Mouse (Mus musculus) ES-Bruce4 (cell line): ENCODE results near the gene Hyal4. TPM values are rescaled to one million over a fixed set of nuclear protein-coding genes. Genes with fewer than 3 reads are reported as not detected.

Experiments
- H3K27ac ChIP-seq: 2 replicates; pipeline ENCODE4 v1.5.1; 2012; ENCODE audit warnings: low read length, inconsistent platforms; ENCODE audit not compliant: insufficient read depth
- H3K27me3 ChIP-seq: 2 replicates; pipeline ENCODE4 v1.6.1; 2012; ENCODE audit warnings: mild to moderate bottlenecking, low read length, inconsistent platforms; ENCODE audit not compliant: control insufficient read depth, poor library complexity, insufficient read depth, severe bottlenecking
- H3K36me3 ChIP-seq: 2 replicates; pipeline ENCODE4 v1.6.1; 2012; ENCODE audit warnings: inconsistent platforms, mild to moderate bottlenecking, low read length, moderate library complexity; ENCODE audit not compliant: control insufficient read depth, poor library complexity, insufficient read depth, severe bottlenecking
- H3K4me1 ChIP-seq: one replicate; pipeline ENCODE4 v1.8.1; 2011; ENCODE audit warnings: low read length; ENCODE audit not compliant: control insufficient read depth, insufficient read depth
- H3K4me3 ChIP-seq: 2 replicates; pipeline ENCODE4 v1.5.1; 2011; ENCODE audit warnings: low read depth, mild to moderate bottlenecking, low read length
- H3K9ac ChIP-seq: 2 replicates; pipeline ENCODE4 v1.6.1; 2012; ENCODE audit warnings: low read depth, mild to moderate bottlenecking, inconsistent platforms; ENCODE audit not compliant: poor library complexity, severe bottlenecking
- H3K9me3 ChIP-seq: replicated peaks from 2 replicates; pipeline ENCODE4 v1.6.1; 2012; ENCODE audit warnings: mild to moderate bottlenecking, low read length, inconsistent platforms; ENCODE audit not compliant: control insufficient read depth, poor library complexity, insufficient read depth, severe bottlenecking
- CTCF ChIP-seq: IDR thresholded peaks from one replicate; pipeline ENCODE4 v1.8.1; 2011; ENCODE audit warnings: low read depth, low read length
- EP300 ChIP-seq: IDR thresholded peaks from 2 replicates; pipeline ENCODE4 v1.6.1; 2011; ENCODE audit warnings: low read depth, low read length; ENCODE audit not compliant: insufficient read depth
- POLR2A ChIP-seq: IDR thresholded peaks from one replicate; pipeline ENCODE4 v1.8.1; 2011; ENCODE audit warnings: low read length; ENCODE audit not compliant: insufficient read depth
- polyA plus RNA-seq: library from polyadenylated mRNA; stranded (reverse); fragments of >200 nt; gene quantifications from 2 replicates; pipeline ENCODE4 v1.2.4, GENCODE M21; 2011; ENCODE audit warnings: low read depth; ENCODE audit not compliant: missing spikeins, insufficient read depth, insufficient read length

The Hyal4 gene
- polyA plus RNA-seq, 1 experiment, result not detected

- no peak overlapping the region for H3K9ac ChIP-seq
- H3K27me3 ChIP-seq, result no peaks in the 10 kb centered on the region
- H3K9me3 ChIP-seq, result no peaks in the 10 kb centered on the region
- H3K4me3 ChIP-seq, result no peak overlapping the region
- TF ChIP-seq EP300 (no peak), CTCF (no peak), POLR2A (no peak)
- no peaks in the 10 kb centered on the region for H3K36me3 ChIP-seq
- H3K27ac ChIP-seq, result no peak overlapping the region
- no peaks in the 10 kb centered on the region for H3K4me1 ChIP-seq
Observed at GRCm38 (mm10) chr6:24734565-24734964, 13.6 kb upstream of the Hyal4 start.

GRCm38 (mm10) chr6:24759281-24759680 lies 11.2 kb downstream of the Hyal4 start:
- H3K36me3 ChIP-seq, result no peaks in the 10 kb centered on the region
- no peak overlapping the region for H3K9ac ChIP-seq
- no peaks in the 10 kb centered on the region for H3K4me1 ChIP-seq
- H3K27me3 ChIP-seq, result no peaks in the 10 kb centered on the region
- no peak overlapping the region for H3K4me3 ChIP-seq
- TF ChIP-seq EP300 (no peak), CTCF (no peak), POLR2A (no peak)
- H3K27ac ChIP-seq, result no peak overlapping the region
- peaks cover 6% of the 10 kb centered on the region; the same call in 1 of the 2 replicates for H3K9me3 ChIP-seq

GRCm38 (mm10) chr6:24766261-24766660 lies 18.1 kb downstream of the Hyal4 start:
- Histone ChIP-seq H3K27me3 (no peaks in the 10 kb centered on the region), H3K27ac (no peak overlapping the region), H3K4me1 (no peaks in the 10 kb centered on the region), H3K36me3 (no peaks in the 10 kb centered on the region), H3K9ac (no peak overlapping the region), H3K4me3 (no peak overlapping the region), H3K9me3 (no peaks in the 10 kb centered on the region)
- TF ChIP-seq CTCF (no peak), EP300 (no peak), POLR2A (no peak)

GRCm38 (mm10) chr6:24779182-24779581 lies 31.1 kb downstream of the Hyal4 start:
- no peaks in the 10 kb centered on the region for H3K4me1 ChIP-seq
- TF ChIP-seq EP300 (no peak), POLR2A (no peak), CTCF (no peak)
- no peak overlapping the region for H3K9ac ChIP-seq
- H3K4me3 ChIP-seq, result no peak overlapping the region
- no peaks in the 10 kb centered on the region for H3K36me3 ChIP-seq
- H3K27ac ChIP-seq, result no peak overlapping the region
- H3K9me3 ChIP-seq, result no peaks in the 10 kb centered on the region; the same call in 1 of the 2 replicates
- no peaks in the 10 kb centered on the region; the same call in none of the 2 replicates for H3K27me3 ChIP-seq

- H3K36me3 ChIP-seq, result no peaks in the 10 kb centered on the region
- H3K4me1 ChIP-seq, result no peaks in the 10 kb centered on the region
- no peaks in the 10 kb centered on the region for H3K9me3 ChIP-seq
- H3K27me3 ChIP-seq, result no peaks in the 10 kb centered on the region
- H3K4me3 ChIP-seq, result no peak within 1 kb of the TSS
- H3K9ac ChIP-seq, result no peak within 1 kb of the TSS
- no peak for TF ChIP-seq POLR2A
- TF ChIP-seq CTCF, result no peak
- TF ChIP-seq EP300, result no peak
- no peak within 1 kb of the TSS for H3K27ac ChIP-seq
Observed at GRCm38 (mm10) chr6:24790888-24791287, 42.8 kb downstream of the Hyal4 start, which contains the start of gene Spam1. Gene Spam1 (plus strand): TSS chr6:24791188.

Other genes starting within 250 kb of the Hyal4 start
- 0.33 TPM in 1 of 2 replicates, not detected in the other for gene Iqub, start 233.3 kb upstream of the Hyal4 start, polyA plus RNA-seq
- gene Ndufa5, start 220.3 kb upstream of the Hyal4 start, polyA plus RNA-seq, result 80.6 and 104 TPM in 2 replicates
- gene Asb15, start 220.2 kb upstream of the Hyal4 start, polyA plus RNA-seq, result not detected in 2 replicates
- not detected in 2 replicates for gene Lmod2, start 150.6 kb upstream of the Hyal4 start, polyA plus RNA-seq
- 62.3 and 63.1 TPM in 2 replicates for gene Wasl, start 83.3 kb upstream of the Hyal4 start, polyA plus RNA-seq
- not detected in 2 replicates for gene Hyal6, start 15.1 kb upstream of the Hyal4 start, polyA plus RNA-seq
- not detected in 2 replicates for gene Spam1, start 42.9 kb downstream of the Hyal4 start, polyA plus RNA-seq
- gene Hyal5, start 109.7 kb downstream of the Hyal4 start, polyA plus RNA-seq, result not detected in 2 replicates
- gene Tmem229a, start 208.0 kb downstream of the Hyal4 start, polyA plus RNA-seq, result 0.47 and 0.49 TPM in 2 replicates